Mouse (Mus musculus) ES-Bruce4 (cell line): Measurements from ENCODE around the gene Zfp574.

Experiments used
- CTCF ChIP-seq: IDR thresholded peaks from one replicate; pipeline ENCODE4 v1.8.1; 2011; ENCODE audit warnings: low read depth, low read length
- EP300 ChIP-seq: IDR thresholded peaks from 2 replicates; pipeline ENCODE4 v1.6.1; 2011; ENCODE audit warnings: low read depth, low read length; ENCODE audit not compliant: insufficient read depth
- POLR2A ChIP-seq: IDR thresholded peaks from one replicate; pipeline ENCODE4 v1.8.1; 2011; ENCODE audit warnings: low read length; ENCODE audit not compliant: insufficient read depth

GRCm38 (mm10) chr7:25121240-25121786 is 48.9 kb downstream of the Zfp574 start:
- TF ChIP-seq CTCF (no peak), EP300 (no peak), POLR2A (no peak)
